ENCODE assay signal across 9 mouse cellular contexts in genomic region chr15:40166560-40167275, GRCm38 (mm10). TPM values are rescaled to one million over a fixed set of nuclear protein-coding genes. Genes with fewer than 3 reads are reported as not detected.
A peak's percentile ranks its signal among the peaks of the same experiment; 100 is the strongest.
DNase-seq lines count a peak whose midpoint lies in the region; ATAC-seq and TF ChIP-seq lines count a peak whose summit lies in the region.
"Had no signal": no experiment of that assay in that cellular context is flagged by ENCODE, and none has a peak within 500 bp of the region (broad histone marks: within the 10 kb centered on the region; RNA-seq: fewer than 3 reads in every experiment).

No protein-coding gene starts in this region.

- TF ChIP-seq CTCF in heart, adult 2 months (IDR thresholded peaks at IDR 0.05), result peak; percentile 90
- peak; percentile 44 to 85 (median 79) for TF ChIP-seq CTCF in MEL (IDR thresholded peaks at IDR 0.05 in 2 of 3, conservative IDR thresholded peaks at IDR 0.05 in 1 of 3; ENCODE audit: control insufficient read depth in 1 of 3, insufficient read depth in 1 of 3, low read depth in 2 of 3, low read length in 3 of 3, poor library complexity in 1 of 3, severe bottlenecking in 1 of 3)

- no peaks in the 10 kb centered on the region for H3K27me3 ChIP-seq in heart, adult 2 months (ENCODE audit: control insufficient read depth, insufficient read depth, low read length)
- peaks cover 0 to 4% of the 10 kb centered on the region in 2 experiments; a peak in 3 of 4 replicates for H3K27me3 ChIP-seq in MEL (ENCODE audit: control insufficient read depth in 1 of 2, insufficient read depth in 2 of 2, low read length in 2 of 2)
- 0 out of 2 replicates have a peak, but pooled peaks cover 3% of the 10 kb centered on the region for H3K27me3 ChIP-seq in midbrain, embryonic 12.5 days

- no peaks in the 10 kb centered on the region for H3K36me3 ChIP-seq in heart, adult 2 months (ENCODE audit: control insufficient read depth, insufficient read depth, low read length)
- no peaks in the 10 kb centered on the region for H3K36me3 ChIP-seq in MEL (ENCODE audit: control insufficient read depth in 1 of 2, insufficient read depth in 2 of 2, low read length in 2 of 2)
- no peaks in the 10 kb centered on the region for H3K36me3 ChIP-seq in midbrain, embryonic 12.5 days

- no peak overlapping the region for H3K9ac ChIP-seq in heart, adult 2 months (ENCODE audit: low read depth, low read length)
- H3K9ac ChIP-seq in MEL (ENCODE audit: control insufficient read depth, low read depth, low read length, poor library complexity, severe bottlenecking), result no peak overlapping the region
- H3K9ac ChIP-seq in midbrain, embryonic 12.5 days (replicated peaks), result no peak overlapping the region

- no peak for TF ChIP-seq EP300 in heart, adult 2 months (IDR thresholded peaks at IDR 0.05; ENCODE audit: insufficient read depth, low read depth, low read length)
- TF ChIP-seq EP300 in MEL (IDR thresholded peaks at IDR 0.05; ENCODE audit: low read depth in 1 of 2, low read length in 2 of 2), result no peak

- no peak overlapping the region for H3K27ac ChIP-seq in heart, adult 2 months
- H3K27ac ChIP-seq in MEL (ENCODE audit: control insufficient read depth, low read depth, low read length), result no peak overlapping the region
- H3K27ac ChIP-seq in midbrain, embryonic 12.5 days (replicated peaks), result no peak overlapping the region
- H3K27ac ChIP-seq: macrophage had no signal

- intact Hi-C loops in heart, adult 2 months (cut with DNase I), result loop anchor here (1.0 kb wide), 2 partner anchors 863 to 913 kb away; no protein-coding TSS in a partner anchor
- intact Hi-C loops in heart, postnatal 14 days (cut with DNase I), result loop anchor here (1.0 to 5.0 kb wide), 3 partner anchors 486 to 913 kb away; no protein-coding TSS in a partner anchor

- peak in 1 of 2 experiments; percentile 4 for DNase-seq in heart, adult 2 months
- DNase-seq in heart, adult 11 months, result no peak
- peak; percentile 70 for DNase-seq in MEL (ENCODE audit: low read depth, low spot score)
- peak; percentile 88 for DNase-seq in embryo, embryonic 10.5 days (ENCODE audit: low spot score)
- peak; percentile 19 to 78 for DNase-seq in heart, postnatal 14 days
- peak; percentile 36 to 88 for DNase-seq in layer of hippocampus, adult 18-20 months (ENCODE audit: low spot score in 2 of 2)
- DNase-seq in spleen, postnatal 10 days (ENCODE audit: low spot score in 2 of 2), result no peak

- H3K9me3 ChIP-seq in MEL (replicated peaks; ENCODE audit: insufficient read depth, low read length), result no peaks in the 10 kb centered on the region
- no peaks in the 10 kb centered on the region for H3K9me3 ChIP-seq in midbrain, embryonic 12.5 days

- no peak for TF ChIP-seq POLR2A in heart, adult 2 months (IDR thresholded peaks at IDR 0.05; ENCODE audit: insufficient read depth, low read depth, low read length)
- no peak for TF ChIP-seq POLR2A in MEL (IDR thresholded peaks at IDR 0.05; ENCODE audit: control insufficient read depth in 1 of 2, insufficient read depth in 1 of 2, low read depth in 1 of 2, low read length in 2 of 2, poor library complexity in 1 of 2)

- 23% methylated on average over 9 of the region's 9 CpGs for WGBS in heart, adult 2 months
- WGBS in midbrain, embryonic 12.5 days, result 43% methylated on average over 9 of the region's 9 CpGs

- no peaks in the 10 kb centered on the region for H3K79me2 ChIP-seq in heart, adult 2 months (replicated peaks; ENCODE audit: control insufficient read depth, insufficient read depth, low read length)
- no peaks in the 10 kb centered on the region for H3K79me2 ChIP-seq in MEL (ENCODE audit: control insufficient read depth, insufficient read depth, low read length, poor library complexity)

- ATAC-seq in midbrain, embryonic 12.5 days (ENCODE audit: low FRiP score, low read depth), result peak; percentile 38; the same call in 1 of the 2 replicates

- peak overlapping the region; percentile 47 for H3K4me3 ChIP-seq in heart, adult 2 months
- no peak overlapping the region for H3K4me3 ChIP-seq in MEL (ENCODE audit: control insufficient read depth in 1 of 2, insufficient read depth in 1 of 2, low read depth in 2 of 2, low read length in 2 of 2)
- no peak overlapping the region for H3K4me3 ChIP-seq in midbrain, embryonic 12.5 days

- no peak overlapping the region for H3K4me2 ChIP-seq in midbrain, embryonic 12.5 days (replicated peaks)

- H3K4me1 ChIP-seq in heart, adult 2 months (ENCODE audit: control insufficient read depth, insufficient read depth, low read length), result peaks cover 2% of the 10 kb centered on the region; the same call in 1 of the 2 replicates
- no peaks in the 10 kb centered on the region for H3K4me1 ChIP-seq in MEL (ENCODE audit: control insufficient read depth in 1 of 2, insufficient read depth in 2 of 2, low read length in 2 of 2)
- H3K4me1 ChIP-seq in midbrain, embryonic 12.5 days, result peaks cover 11% of the 10 kb centered on the region

- peak; percentile 90 for TF ChIP-seq RAD21 in MEL (IDR thresholded peaks at IDR 0.05; ENCODE audit: low read depth, low read length)

TF ChIP-seq in MEL, 35 proteins besides CTCF, POLR2A, EP300 and RAD21:
- TF ChIP-seq SMC3 (IDR thresholded peaks at IDR 0.05; ENCODE audit: low read depth, low read length) (peak; percentile 73), GABPA (IDR thresholded peaks at IDR 0.05; ENCODE audit: low read depth, low read length) (no peak), TAL1 (IDR thresholded peaks at IDR 0.05; ENCODE audit: low read length) (no peak), ZNF384 (IDR thresholded peaks at IDR 0.05; ENCODE audit: low read depth, low read length) (peak; percentile 99), RCOR1 (IDR thresholded peaks at IDR 0.05; ENCODE audit: low read depth, low read length) (no peak), MAFK (IDR thresholded peaks at IDR 0.05; ENCODE audit: borderline replicate concordance, low read depth, low read length) (no peak), ZC3H11A (IDR thresholded peaks at IDR 0.05; ENCODE audit: low read depth, low read length) (peak; percentile 57)

RNA-seq across cellular contexts. Expression of gene 9330182O14Rik, which starts 32.6 kb away (rescaled TPM):
- total RNA-seq in heart, adult 2 months (2021), result not detected
- polyA plus RNA-seq in heart, adult 2 months (2012; rRNA removed), result not detected in 2 replicates
- not detected in 2 replicates for total RNA-seq in MEL (2012; rRNA removed)
- polyA plus RNA-seq in MEL (2012; ENCODE audit: insufficient read depth in 1 of 2, insufficient read length in 2 of 2, low read depth in 1 of 2, low replicate concordance in 2 of 2, missing spikeins in 1 of 2), result not detected
- total RNA-seq in heart, postnatal 14 days (2021), result not detected
- not detected for total RNA-seq in layer of hippocampus, adult 18-20 months (2021)
- polyA plus RNA-seq in midbrain, embryonic 12.5 days (2016; fragmentation: Nextera tagmentation; extraction: Ambion mirVana), result not detected in 2 replicates

Comparison
In these comparisons a context has a peak if more than half of its experiments do, and no peak if none do; other contexts are left out.
1. DNase-seq: peak in MEL (single experiment), embryo, embryonic 10.5 days (single experiment), heart, postnatal 14 days (2 of 2) and layer of hippocampus, adult 18-20 months (2 of 2); none in heart, adult 11 months (single experiment) and spleen, postnatal 10 days (0 of 2).